Mouse (Mus musculus) hematopoietic stem cell, adult 5-6 weeks (primary cell): ENCODE results near the gene Gm595. TPM values are rescaled to one million over a fixed set of nuclear protein-coding genes. Genes with fewer than 3 reads are reported as not detected.
A peak's percentile ranks its signal among the peaks of the same experiment; 100 is the strongest.

Experiments
- ATAC-seq, 2 experiments: fragments of 125-278 bp in 1 of 2; replicated peaks in 1 of 2; 2 replicates each; pipeline ENCODE4 v1.8.0; 2016 to 2017; ENCODE audit warnings: inconsistent platforms in 2 of 2, mild to moderate bottlenecking in 2 of 2, moderate number of reproducible peaks in 2 of 2, low read depth in 1 of 2, moderate TSS enrichment in 1 of 2; ENCODE audit not compliant: low FRiP score in 2 of 2, poor library complexity in 2 of 2, severe bottlenecking in 2 of 2, insufficient read depth in 1 of 2, low TSS enrichment in 1 of 2
- total RNA-seq: library from RNA; stranded (forward); fragments of 172-1452, 232-1000 nt; gene quantifications from 2 replicates; pipeline ENCODE4 v1.2.3, GENCODE M21; 2017

The Gm595 gene
- not detected in 2 replicates for total RNA-seq

DNA sequence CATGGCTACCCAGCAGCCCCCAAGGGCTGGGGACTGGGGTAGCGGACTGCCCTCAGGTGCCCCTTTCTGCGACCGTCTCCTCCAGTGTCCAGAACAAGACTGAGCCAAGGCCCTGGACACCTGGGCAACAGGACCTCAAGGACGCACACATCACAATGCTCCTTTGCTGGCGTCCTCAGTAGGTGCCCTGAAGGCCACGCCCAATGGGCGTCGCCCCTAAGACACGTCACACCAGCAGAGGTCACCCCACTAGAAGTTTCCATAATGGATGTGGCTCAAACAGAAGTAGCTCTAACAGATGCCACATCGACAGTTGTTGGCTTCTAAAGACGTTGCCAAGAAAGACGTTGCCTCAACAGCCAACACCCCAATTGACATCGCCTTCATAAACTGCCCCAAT, at the start of gene Gm595:
Gene Gm595 (minus strand): TSS at position 101 of the 400 bp plus-strand sequence.
- no peak for ATAC-seq

DNA sequence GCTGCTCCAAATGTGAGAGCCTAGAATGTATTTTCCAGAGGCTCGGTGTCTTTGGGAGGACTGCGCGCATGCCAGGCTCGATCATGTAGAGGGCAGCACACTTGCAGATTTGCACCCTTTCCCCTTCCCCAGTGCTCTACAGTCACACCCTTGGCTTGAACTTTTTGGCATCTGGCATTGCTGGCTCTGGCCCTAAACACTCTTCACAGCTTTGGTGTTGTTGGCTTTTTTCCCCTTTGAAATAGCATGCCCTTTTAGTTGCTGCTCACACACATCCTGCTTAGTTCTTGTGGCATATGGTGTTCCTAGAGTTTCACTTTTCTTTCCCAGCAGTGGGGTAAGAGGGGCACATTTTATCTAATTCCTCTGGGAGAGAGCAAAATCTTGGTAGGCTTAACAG, 30.9 kb upstream of the Gm595 start:
- ATAC-seq, result no peak

GRCm38 (mm10) chrX:48903744-48904143, 26.2 kb upstream of the Gm595 start:
- ATAC-seq, result no peak

DNA sequence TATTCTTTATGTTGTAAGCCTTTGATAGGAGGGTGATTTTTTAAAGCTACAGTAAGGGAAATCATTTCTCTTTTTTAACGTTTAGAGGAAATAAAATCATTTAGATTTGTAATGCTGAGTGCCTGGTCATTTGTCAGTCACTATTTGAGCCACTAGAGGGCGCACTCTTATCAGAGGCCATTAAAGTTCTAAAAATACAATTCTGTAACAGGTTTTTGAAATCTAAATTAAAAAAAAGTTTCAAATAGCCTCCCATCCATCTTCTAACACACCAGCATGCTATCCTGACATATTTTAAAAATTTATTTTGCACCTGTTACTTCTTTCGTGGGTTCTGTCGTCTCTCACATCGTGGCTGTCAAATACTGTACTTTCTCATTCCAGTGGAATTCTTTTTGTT, 22.0 kb upstream of the Gm595 start:
- ATAC-seq, result no peak

DNA sequence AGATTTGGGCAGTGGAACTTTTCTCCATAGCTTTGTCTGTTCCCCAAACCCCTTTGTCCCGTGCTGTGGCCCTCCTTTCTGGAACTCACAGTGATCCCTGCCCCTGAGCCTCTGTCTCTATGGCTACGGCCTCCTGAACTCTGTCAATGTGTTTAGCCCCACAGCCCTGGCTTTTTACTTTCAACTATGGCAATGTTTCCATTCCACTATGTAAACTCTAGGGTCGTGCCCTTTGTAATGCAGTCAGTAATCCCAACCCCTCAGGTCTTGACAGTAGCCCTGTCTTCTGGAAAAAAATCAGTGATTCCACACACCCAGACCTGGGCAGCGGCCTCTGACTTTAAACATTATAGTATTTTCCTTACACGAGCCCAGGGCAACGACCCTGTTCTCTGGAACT, 19.3 kb upstream of the Gm595 start:
- no peak for ATAC-seq

GRCm38 (mm10) chrX:48893946-48894345, 16.4 kb upstream of the Gm595 start:
- ATAC-seq, result no peak

- ATAC-seq, result no peak
Measured at GRCm38 (mm10) chrX:48890259-48890658, 12.7 kb upstream of the Gm595 start.

- ATAC-seq, result peak; percentile 96 to 98
Measured at GRCm38 (mm10) chrX:48884615-48885014, 7.1 kb upstream of the Gm595 start.

Other genes with a start within 250 kb of the Gm595 start
- gene Gpr119, start 203.2 kb downstream of the Gm595 start, total RNA-seq, result not detected in 2 replicates
- 15.2 and 22.8 TPM in 2 replicates for gene Rbmx2, start 182.7 kb downstream of the Gm595 start, total RNA-seq